Mouse (Mus musculus): ENCODE measurements around the gene Map2k3.

- TF ChIP-seq CTCF (conservative IDR thresholded peaks at IDR 0.05; ENCODE audit: insufficient read depth, insufficient read length, low read depth, low read length) (no peak), POLR2A (IDR thresholded peaks at IDR 0.05; ENCODE audit: low read depth, low read length) (no peak)
Observed at GRCm38 (mm10) chr11:60961176-60961575, 29.3 kb downstream of the Map2k3 start.

Data from kidney, adult 2 months (tissue).